Mouse (Mus musculus): ENCODE results near the gene Zfp966.
"Not testable (repeated sequence)": the region's sequence is repeated elsewhere in the genome, so short reads cannot be mapped to it uniquely, and the experiment has no call there.

The Zfp966 gene

DNA sequence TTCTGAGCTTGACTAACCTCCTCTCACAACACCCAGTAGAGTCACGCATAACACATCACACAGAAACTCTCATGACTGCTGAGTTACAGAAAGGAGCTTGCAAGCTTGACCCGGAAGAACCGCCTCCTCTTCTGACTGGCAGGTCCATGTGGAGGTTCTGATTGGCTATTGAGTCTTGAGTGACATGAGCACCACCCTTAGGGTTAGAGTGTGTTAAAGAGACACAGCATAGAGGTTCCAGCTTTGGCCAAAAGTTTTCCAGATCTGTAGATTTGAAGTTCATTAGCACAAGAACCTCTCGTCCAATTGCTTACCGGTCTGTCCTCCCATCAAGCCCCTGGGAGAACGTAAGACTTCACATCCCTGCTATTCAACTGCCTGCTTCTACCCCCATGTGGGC is at the start of gene Zfp966:
Gene Zfp966, minus strand, starts transcription at position 101 of the 400 bp plus-strand sequence.
- DNase-seq = not testable (repeated sequence)

DNA sequence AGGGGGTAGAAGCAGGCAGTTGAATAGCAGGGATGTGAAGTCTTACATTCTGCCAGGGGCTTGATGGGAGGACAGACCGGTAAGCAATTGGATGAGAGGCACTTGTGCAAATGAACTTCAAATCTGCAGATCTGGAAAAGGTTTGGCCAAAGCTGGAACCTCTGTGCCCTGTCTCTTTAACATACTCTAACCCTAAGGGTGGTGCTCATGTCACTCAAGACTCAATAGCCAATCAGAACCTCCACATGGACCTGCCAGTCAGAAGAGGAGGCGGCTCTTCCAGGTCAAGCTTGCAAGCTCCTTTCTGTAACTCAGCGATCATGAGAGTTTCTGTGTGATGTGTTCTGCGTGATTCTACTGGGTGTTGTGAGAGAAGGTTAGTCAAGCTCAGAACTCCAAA is 34.1 kb upstream of the Zfp966 start, which contains the start of gene Gm2026:
Gene Gm2026, plus strand, starts transcription at position 301 of the 400 bp plus-strand sequence.
- not testable (repeated sequence) for DNase-seq

DNA sequence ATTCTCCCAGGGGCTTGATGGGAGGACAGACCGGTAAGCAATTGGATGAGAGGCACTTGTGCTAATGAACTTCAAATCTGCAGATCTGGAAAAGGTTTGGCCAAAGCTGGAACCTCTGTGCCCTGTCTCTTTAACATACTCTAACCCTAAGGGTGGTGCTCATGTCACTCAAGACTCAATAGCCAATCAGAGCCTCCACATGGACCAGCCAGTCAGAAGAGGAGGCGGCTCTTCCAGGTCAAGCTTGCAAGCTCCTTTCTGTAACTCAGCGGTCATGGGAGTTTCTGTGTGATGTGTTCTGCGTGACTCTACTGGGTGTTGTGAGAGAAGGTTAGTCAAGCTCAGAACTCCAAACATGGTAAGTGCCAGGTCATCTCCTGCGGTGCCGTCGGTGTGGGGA is 61.9 kb downstream of the Zfp966 start, which contains the start of gene Gm6710:
Gene Gm6710, plus strand, starts transcription at position 196 of the 400 bp plus-strand sequence.
- not testable (repeated sequence) for DNase-seq

All from kidney, postnatal 25 days (tissue).